Mouse (Mus musculus) lung, adult 2 months (tissue): ENCODE measurements around the gene Gm20449.
A peak's percentile ranks its signal among the peaks of the same experiment; 100 is the strongest.

Experiments
- CTCF ChIP-seq: fragments of 200-500 bp; IDR thresholded peaks from 2 replicates; pipeline ENCODE4 v1.5.1; 2011; ENCODE audit warnings: mild to moderate bottlenecking, low read length, control low read depth; ENCODE audit not compliant: insufficient read depth
- POLR2A ChIP-seq: fragments of 200-500 bp; IDR thresholded peaks from 2 replicates; pipeline ENCODE4 v1.6.1; 2011; ENCODE audit warnings: low read depth, mild to moderate bottlenecking, control low read depth, low read length, borderline replicate concordance; ENCODE audit errors: extremely low read depth

DNA sequence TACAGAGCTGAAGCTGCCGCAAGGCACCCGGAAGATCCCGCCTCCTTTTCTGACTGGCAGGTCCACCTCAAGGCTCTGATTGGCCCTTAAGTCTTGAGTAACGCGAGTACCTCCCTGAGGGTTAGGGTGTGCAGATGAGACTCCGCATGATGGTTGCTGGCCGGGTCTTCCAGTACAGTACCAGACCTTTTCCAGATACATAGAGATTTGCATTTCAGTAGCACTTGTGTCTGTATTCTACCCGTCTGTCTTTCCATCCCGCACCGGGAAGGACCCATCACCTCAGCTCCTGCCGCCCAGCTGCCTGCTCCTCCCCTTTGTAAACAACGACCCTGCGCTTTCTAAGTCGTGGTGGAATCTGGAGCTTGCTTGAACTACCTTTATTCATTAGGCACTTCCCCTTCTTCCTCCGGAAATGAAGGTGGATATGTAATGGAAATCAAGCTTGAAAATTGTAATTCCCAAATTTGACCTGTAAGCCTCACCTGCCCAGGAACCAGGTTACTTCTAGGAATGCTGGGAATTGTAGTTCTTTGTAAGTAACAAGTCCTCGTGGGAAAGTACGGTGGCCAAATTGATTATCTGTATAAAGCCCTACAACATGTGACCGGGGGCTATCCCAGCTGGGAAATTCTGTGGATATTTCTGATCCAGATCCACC lies at the start of gene Gm20449, which contains the start of gene AW146154:
- no peak for TF ChIP-seq CTCF
- peak; percentile 67; the same call in 1 of the 2 replicates for TF ChIP-seq POLR2A
